Comparison of ENCODE assay signal across 16 mouse cellular contexts in the genomic region with DNA sequence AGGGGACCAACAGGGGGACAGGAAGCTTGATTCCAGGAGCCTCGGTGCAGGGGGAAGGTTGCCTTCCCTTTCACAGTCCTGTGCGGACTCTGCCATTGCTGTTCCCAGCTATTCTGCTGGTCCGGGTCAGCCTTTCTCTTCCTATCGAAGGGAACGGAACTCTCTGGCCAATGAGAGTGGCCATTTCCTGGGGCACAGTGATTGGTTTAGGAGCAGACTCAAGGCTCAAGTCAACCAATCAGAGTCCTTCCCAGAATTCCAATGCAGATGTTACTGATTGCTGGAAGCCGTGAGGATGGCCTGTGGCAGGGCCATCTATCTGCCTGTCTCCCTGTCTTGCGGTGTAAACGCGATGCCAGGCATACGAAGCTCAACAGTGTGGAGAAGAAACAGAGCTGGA.
"Had no signal": no experiment of that assay in that cellular context is flagged by ENCODE, and none has a peak within 500 bp of the region (broad histone marks: within the 10 kb centered on the region; RNA-seq: fewer than 3 reads in every experiment).

No protein-coding gene starts in this region.

- DNase-seq: cerebellum, adult 9-10 months; cerebellum, adult 9-11 months; cerebellum, postnatal 10 days; cerebellum, postnatal 14 days; cerebellum, postnatal 25 days; cerebellum, postnatal 36 days; embryo, embryonic 11 days; forebrain, postnatal 0 days; gastrocnemius, adult 2 months; gastrocnemius, postnatal 10 days; gastrocnemius, postnatal 14 days; gastrocnemius, postnatal 25 days; gastrocnemius, postnatal 36 days; heart, adult 11 months; heart, adult 18-20 months; heart, adult 2 months had no signal
